Mouse (Mus musculus) neutrophil, adult 5-6 weeks (primary cell): ENCODE results near the gene Plcd1. TPM values are rescaled to one million over a fixed set of nuclear protein-coding genes. Genes with fewer than 3 reads are reported as not detected.

Experiments
- ATAC-seq: fragments of 151-379, 151-347 bp; 2 replicates; pipeline ENCODE4 v1.8.0; 2017; ENCODE audit warnings: mild to moderate bottlenecking, moderate TSS enrichment; ENCODE audit not compliant: insufficient number of reproducible peaks, poor library complexity, low FRiP score, severe bottlenecking; ENCODE audit errors: extremely low read depth
- total RNA-seq: library from RNA; stranded (forward); fragments of 200-1000 nt; gene quantifications from 2 replicates; pipeline ENCODE4 v1.2.3, GENCODE M21; 2017

Plcd1 gene
- total RNA-seq, 1 experiment from 2014 or later = 0.23 TPM

DNA sequence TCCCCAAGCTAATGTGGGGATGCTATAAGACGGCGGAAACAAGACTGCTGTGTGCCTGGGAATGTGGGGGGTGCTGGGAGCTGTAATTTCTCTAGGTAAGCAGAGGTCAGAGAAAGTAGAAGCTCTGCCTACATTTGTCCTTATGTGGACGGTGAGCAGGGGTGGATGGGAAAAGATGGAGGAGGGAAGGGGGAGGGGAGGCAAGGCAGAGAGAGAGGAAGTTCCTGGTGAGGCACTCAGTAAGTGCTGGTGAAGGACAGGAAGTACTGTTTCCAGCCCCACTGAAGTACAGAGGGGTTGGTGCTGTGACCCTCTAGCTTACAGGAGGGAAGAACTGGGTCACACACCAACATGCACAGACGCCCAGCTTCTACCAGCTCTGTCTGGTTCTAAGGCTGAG lies 29.0 kb downstream of the Plcd1 start:
- ATAC-seq = no peak

- ATAC-seq = no peak
Measured at GRCm38 (mm10) chr9:119063036-119063644, 30.2 kb downstream of the Plcd1 start.

GRCm38 (mm10) chr9:119060701-119061100 lies 32.6 kb downstream of the Plcd1 start:
- no peak for ATAC-seq

DNA sequence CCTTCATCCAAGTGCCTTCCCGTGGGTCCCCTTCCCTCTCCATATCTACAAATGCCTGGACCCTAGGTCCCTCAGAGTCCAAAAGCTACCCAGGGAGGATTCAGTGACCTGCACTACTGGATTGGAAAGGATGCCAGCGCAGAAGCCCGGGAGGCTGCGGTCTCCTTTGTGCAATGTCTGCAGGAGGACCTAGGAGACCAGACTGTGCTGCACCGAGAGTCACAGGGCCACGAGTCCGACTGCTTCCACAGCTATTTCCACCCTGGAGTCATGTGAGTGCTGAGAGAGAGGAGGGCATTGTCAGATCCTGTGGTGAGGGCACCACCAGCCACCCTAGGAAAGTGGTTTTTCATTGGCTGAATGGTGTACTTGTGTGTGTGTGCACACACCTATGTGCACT lies 35.1 kb downstream of the Plcd1 start:
- ATAC-seq = no peak

DNA sequence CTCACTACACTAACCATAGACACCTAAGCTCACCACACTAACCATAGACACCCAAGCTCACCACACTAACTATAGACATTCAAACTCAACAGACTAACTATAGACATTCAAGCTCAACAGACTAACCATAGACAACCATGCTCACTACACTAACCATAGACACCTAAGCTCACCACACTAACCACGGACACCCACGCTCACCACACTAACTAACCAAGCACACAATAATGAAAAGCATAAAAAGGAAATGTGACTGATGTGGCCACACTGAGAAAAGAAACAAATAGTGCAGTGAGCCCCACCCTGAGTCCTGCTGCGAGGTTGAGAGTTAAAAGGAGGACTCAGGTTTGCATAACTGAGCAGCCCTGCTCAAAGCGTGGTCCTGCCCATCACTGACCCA lies 38.0 kb downstream of the Plcd1 start:
- ATAC-seq = no peak

- ATAC-seq = no peak
Measured at GRCm38 (mm10) chr9:119053964-119054576, 39.2 kb downstream of the Plcd1 start.

DNA sequence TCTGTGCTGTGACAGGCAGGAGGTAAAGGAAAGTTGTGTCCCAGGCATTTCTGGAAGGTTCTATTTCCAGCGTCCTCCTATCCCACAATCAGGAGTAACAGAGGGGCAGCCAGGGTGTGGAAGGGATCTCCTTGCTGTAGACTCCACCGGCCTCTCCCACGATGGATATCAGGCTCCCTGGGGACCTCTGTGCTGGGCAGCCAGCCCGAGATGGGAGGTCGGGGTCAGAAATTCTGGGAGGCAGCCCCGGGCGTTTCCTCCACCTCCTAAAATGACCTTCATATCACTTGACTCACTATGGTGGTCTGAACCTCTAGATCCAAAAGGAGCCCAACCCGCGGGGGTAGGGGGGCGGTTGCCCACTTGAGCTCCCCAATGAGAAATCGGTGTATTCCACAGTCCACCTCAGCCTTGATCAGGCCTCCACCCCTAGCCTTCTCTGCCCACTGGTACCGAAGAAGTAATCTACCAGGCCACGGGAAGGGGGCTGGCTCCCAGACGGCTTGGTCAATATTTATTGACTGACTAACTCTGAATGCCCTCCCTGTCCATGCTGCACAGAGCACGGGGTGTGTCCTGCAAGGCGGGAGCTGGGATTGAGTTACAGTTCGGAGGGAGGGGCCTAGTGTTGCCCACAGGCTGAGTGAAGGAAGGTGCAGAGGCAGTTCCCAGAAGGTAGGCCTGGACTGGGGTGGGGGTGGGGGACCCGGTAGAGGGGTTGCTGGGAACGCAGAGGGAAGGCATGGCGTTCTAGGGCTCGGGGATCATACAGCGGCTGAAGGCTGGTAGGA lies 41.0 kb downstream of the Plcd1 start, which contains the start of gene Vill:
Gene Vill (plus strand): TSS at position 625 of the 791 bp plus-strand sequence.
- no peak for ATAC-seq

DNA sequence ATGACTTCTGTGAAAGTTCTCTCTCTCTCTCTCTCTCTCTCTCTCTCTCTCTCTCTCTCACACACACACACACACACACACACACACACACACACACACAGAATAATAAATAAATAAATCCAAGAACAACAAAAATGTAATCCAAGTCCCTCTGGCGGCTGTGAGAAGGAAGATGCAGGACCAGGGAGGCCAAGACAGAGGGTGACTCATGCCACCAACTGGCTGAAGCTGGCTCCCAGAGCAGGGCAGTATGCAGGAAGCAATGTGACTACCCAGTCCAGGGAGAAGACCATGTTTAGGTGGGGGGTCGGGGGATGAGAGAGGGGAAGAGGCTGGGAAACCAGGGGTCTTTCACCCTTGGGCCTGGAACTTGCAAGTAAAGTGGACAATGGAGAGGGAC lies 42.1 kb downstream of the Plcd1 start:
- ATAC-seq = no peak

DNA sequence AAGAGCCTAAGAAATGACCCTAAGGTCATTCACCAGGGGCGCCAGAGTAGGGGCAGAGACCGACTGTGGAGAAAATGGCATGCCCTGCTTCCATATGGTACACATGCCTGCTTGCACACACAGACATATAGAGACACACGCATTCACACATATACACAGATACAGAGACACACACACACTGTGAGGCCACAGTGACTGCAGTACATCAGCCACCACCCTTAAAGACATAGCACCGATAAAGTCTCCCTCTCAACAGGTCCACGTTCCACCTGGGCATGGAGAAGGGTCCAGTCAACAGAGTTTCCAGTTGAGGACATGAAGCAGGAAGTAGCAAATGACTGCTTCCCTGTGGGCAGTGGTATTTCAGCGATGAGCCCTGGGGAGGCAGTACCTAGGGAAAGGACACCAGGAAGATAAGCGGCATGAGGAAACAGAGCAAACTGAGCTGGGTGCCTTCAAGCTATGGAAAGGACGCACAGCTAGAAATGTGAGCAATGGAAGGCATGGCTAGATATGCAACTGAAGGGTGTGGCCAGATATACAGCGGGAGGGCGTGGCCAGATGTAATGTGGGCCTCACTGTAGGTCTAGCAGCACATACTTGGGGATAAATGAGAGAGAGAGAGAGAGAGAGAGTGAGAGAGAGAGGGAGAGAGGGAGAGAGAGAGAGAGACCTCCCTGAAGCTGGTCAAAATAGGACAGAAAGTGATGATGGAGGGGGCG lies 45.0 kb downstream of the Plcd1 start:
- no peak for ATAC-seq

DNA sequence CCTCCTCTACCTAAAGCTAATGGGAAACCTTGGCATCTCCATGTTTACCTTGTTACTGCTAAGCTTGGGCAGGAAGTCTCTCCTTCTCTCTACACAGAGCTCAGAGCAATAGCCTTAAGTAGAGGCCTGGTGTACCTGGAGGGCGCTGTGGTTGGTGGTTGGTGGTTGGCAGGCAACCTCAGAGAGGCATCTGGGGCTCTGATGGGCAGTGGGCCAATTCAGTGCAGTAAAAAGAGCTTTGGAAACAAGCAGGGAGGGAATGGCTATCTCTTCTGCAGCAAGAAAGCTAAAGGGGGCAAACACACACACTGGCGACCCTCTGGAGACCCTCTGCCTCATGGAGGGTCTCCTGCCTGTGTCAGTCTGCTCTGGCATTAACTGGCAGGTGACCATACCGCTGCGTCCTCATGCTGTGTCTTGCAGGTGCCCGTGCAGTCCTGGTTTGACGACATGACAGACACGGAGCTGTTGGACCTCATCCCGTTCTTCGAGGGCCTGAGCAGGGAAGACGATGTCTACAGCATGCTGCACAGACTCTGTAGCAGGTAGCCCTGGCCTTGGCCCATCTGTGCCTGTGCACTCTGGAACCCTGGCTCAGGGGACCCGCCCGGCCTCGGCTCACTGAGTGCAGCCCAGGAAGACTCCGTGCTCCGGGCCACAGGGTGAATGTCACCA lies 53.1 kb downstream of the Plcd1 start:
- ATAC-seq = no peak

DNA sequence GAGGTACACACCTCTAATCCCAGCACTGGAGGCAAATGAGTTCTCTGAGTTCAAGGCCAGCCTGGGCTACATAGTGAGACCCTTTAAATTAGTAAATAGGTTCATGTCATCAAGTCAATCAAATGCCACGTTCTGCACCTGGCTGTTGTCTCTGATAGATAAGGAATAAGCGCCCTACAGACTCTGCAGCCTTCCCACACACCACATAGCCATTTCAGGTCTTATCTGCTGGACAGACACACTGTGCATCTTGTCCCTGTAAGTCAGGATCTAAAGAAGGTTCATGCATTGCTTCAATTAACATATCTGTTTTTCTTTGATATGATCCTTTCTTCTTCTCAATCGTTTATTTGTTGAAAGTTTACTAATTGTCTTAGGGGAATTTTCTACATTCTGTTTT lies 54.7 kb downstream of the Plcd1 start:
- ATAC-seq = no peak

DNA sequence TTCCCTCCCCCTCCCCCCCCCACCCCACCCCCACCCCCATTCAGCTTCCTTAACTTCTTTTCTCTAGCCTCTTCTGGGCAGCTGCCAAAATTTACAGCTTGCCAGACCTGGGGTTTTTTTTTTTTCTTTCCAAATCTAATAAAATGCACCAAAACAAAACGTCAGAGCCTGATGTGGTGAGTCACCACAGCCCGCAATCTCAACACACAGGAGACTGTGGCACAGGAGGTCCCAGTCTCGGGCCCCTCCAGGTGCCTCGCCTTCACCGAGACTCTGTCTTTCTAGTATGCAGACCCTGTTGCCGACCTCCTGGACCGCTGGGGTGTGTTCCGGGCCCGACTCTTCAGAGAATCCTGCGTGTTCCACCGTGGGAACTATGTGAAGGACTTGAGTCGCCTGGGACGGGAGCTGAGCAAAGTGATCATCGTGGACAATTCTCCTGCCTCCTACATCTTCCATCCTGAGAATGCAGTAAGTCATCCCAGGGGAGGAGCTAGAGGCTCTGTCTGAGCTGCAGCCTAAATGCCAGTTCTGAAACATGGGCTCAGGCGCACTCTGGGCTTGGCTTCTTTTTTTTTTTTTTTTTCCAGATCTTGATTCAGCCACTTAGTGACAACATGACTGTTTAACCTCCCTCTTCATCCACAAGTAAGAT lies 56.1 kb downstream of the Plcd1 start:
- no peak for ATAC-seq

- ATAC-seq = no peak
Measured at GRCm38 (mm10) chr9:119035836-119036235, 57.5 kb downstream of the Plcd1 start.

GRCm38 (mm10) chr9:119034676-119035665 lies 58.3 kb downstream of the Plcd1 start:
- ATAC-seq = no peak

GRCm38 (mm10) chr9:119034069-119034468 lies 59.2 kb downstream of the Plcd1 start:
- ATAC-seq = no peak

DNA sequence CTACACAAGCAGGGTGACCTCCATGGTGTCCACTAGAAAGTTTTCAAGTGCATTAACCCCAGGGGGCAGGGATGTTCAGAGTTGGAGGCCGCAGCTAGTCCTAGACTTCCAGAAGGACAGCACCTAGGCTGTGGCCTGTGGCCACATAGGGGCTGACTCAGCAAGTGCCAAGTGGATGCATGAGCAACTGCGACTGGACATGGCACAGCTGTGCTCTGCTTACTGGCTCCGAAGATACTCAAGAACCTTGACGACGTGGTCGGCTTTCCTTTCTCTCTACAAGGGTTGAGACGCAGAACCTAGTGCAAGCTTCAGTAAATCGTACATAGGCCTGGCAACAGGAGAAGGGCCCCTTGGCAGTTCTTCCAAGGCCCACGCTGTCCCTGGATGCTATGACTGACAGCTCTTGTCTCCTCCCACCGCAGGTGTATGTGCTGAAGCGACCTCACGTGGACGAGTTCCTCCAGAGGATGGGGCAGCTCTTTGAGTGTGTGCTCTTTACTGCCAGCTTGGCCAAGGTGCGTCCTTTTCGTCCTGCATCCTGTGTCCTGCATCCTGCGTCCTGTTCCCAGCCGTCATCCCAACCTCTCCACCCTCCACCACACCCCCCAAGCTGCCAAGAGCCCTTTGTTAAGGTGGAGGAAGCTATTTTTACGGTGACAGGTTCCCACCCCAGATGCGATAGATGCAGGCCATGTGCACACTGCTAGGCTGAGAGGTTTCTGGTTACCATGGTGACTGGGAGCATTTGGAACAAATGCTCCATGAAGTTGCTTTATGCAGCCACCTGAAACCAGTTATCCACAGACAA lies 60.0 kb downstream of the Plcd1 start:
- ATAC-seq = no peak

- no peak for ATAC-seq
Measured at GRCm38 (mm10) chr9:119032538-119032937, 60.8 kb downstream of the Plcd1 start.
